Comparison of ENCODE assay signal across 28 mouse cellular contexts in the genomic region with DNA sequence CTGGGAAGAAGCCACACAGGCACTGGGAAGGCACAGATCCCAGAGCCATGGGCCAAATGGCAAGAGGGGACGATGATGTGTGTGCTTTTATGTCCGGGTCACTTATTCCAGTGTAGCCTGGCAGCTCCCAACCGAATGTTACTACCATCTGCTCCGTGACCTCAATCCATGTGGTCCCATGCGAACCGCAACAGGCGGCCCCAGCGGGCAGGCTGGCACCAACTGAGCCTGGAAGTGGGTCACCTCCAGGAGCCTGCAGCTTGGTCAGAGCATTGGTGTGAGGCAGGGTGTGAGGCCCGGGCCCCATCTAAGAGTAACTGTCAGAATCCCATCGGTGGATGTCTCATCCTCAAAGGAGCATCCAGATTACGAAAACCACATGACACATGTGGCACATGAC.
DNase-seq lines count a peak whose midpoint lies in the region; ATAC-seq and TF ChIP-seq lines count a peak whose summit lies in the region.
"Had no signal": no experiment of that assay in that cellular context is flagged by ENCODE, and none has a peak within 500 bp of the region (broad histone marks: within the 10 kb centered on the region; RNA-seq: fewer than 3 reads in every experiment).

No protein-coding gene starts in this region.

- H3K4me1 ChIP-seq in cerebellum, adult 2 months (ENCODE audit: control insufficient read depth, insufficient read depth, low read length), result peaks cover 8% of the 10 kb centered on the region
- H3K4me1 ChIP-seq in liver, embryonic 11.5 days (replicated peaks; ENCODE audit: control insufficient read depth, insufficient read depth, low read length), result no peaks in the 10 kb centered on the region
- H3K4me1 ChIP-seq: liver, embryonic 15.5 days had no signal

- TF ChIP-seq CTCF in cerebellum, adult 2 months (IDR thresholded peaks at IDR 0.05; ENCODE audit: borderline replicate concordance, insufficient read depth, low read depth, low read length), result no peak

- H3K27me3 ChIP-seq in cerebellum, adult 2 months (ENCODE audit: control insufficient read depth, insufficient read depth, low read length), result 0 out of 2 replicates have a peak, but pooled peaks cover 2% of the 10 kb centered on the region
- H3K27me3 ChIP-seq in liver, embryonic 11.5 days (replicated peaks; ENCODE audit: control insufficient read depth, insufficient read depth, low read length), result peaks cover 6% of the 10 kb centered on the region
- H3K27me3 ChIP-seq: liver, embryonic 15.5 days had no signal

- peak; percentile 4 for DNase-seq in brain, adult 2 months (ENCODE audit: low read depth, low spot score)
- DNase-seq in cerebellum, adult 2 months, result peak; percentile 40 to 49
- peak; percentile 27 to 35 for DNase-seq in cerebellum, postnatal 14 days
- DNase-seq in retina, embryonic 14.5 days (ENCODE audit: low spot score), result peak; percentile 79
- no peak for DNase-seq in gastrocnemius, adult 18-20 months (ENCODE audit: low spot score)
- DNase-seq in kidney, adult 11 months, result no peak
- no peak for DNase-seq in liver, embryonic 11.5 days (ENCODE audit: low spot score)
- DNase-seq: adrenal gland, adult 8-10 months; B cell, adult 2 months; gastrocnemius, postnatal 36 days; heart, adult 18-20 months; heart, postnatal 10 days; kidney, adult 18-20 months; kidney, postnatal 36 days; liver; lung, embryonic 14.5 days; lung, postnatal 14 days; right cerebral cortex, postnatal 14 days; thymus, postnatal 4 days had no signal

- no peak for TF ChIP-seq POLR2A in cerebellum, adult 2 months (IDR thresholded peaks at IDR 0.05; ENCODE audit: borderline replicate concordance, insufficient read depth, low read length)

- no peak overlapping the region for H3K9ac ChIP-seq in liver, embryonic 11.5 days (ENCODE audit: low read depth, low read length)
- H3K9ac ChIP-seq: forebrain, embryonic 13.5 days; heart, embryonic 13.5 days; hindbrain, embryonic 15.5 days; kidney, embryonic 15.5 days; liver, embryonic 15.5 days; lung, embryonic 14.5 days; midbrain, embryonic 15.5 days had no signal

- no peaks in the 10 kb centered on the region for H3K9me3 ChIP-seq in liver, embryonic 11.5 days (ENCODE audit: control insufficient read depth, low read length)
- H3K9me3 ChIP-seq: forebrain, embryonic 13.5 days; heart, embryonic 13.5 days; hindbrain, embryonic 15.5 days; kidney, embryonic 15.5 days; liver, embryonic 15.5 days; midbrain, embryonic 15.5 days had no signal

- ATAC-seq in liver, embryonic 11.5 days (replicated peaks; ENCODE audit: low FRiP score), result no peak
- ATAC-seq: forebrain, embryonic 13.5 days; inflammation-experienced regulatory T-cells, adult 6 months; midbrain, embryonic 15.5 days had no signal

- WGBS in cerebellum, adult 2 months, result 25% methylated on average over 11 of the region's 11 CpGs
- 88% methylated on average over 11 of the region's 11 CpGs for WGBS in liver, embryonic 11.5 days

- no peak overlapping the region for H3K4me2 ChIP-seq in liver, embryonic 11.5 days
- H3K4me2 ChIP-seq: forebrain, embryonic 13.5 days; heart, embryonic 13.5 days; hindbrain, embryonic 15.5 days; kidney, embryonic 15.5 days; liver, embryonic 15.5 days; lung, embryonic 14.5 days; midbrain, embryonic 15.5 days had no signal

- no peak overlapping the region for H3K4me3 ChIP-seq in cerebellum, adult 2 months (replicated peaks; ENCODE audit: insufficient read depth, low read depth, low read length)
- H3K4me3 ChIP-seq in liver, embryonic 11.5 days (ENCODE audit: low read depth, low read length), result no peak overlapping the region
- H3K4me3 ChIP-seq: erythroblast, embryonic 14.5 days; forebrain, embryonic 13.5 days; heart, embryonic 13.5 days; hindbrain, embryonic 15.5 days; kidney, embryonic 15.5 days; layer of hippocampus, adult 2 months; liver, embryonic 15.5 days; midbrain, embryonic 15.5 days had no signal

- no peaks in the 10 kb centered on the region for H3K36me3 ChIP-seq in liver, embryonic 11.5 days (ENCODE audit: control insufficient read depth, insufficient read depth, low read length)
- H3K36me3 ChIP-seq: heart, embryonic 13.5 days; hindbrain, embryonic 15.5 days; kidney, embryonic 15.5 days; liver, embryonic 15.5 days; midbrain, embryonic 15.5 days had no signal

- H3K27ac ChIP-seq in cerebellum, adult 2 months (ENCODE audit: insufficient read depth, low read length), result no peak overlapping the region
- H3K27ac ChIP-seq in liver, embryonic 11.5 days (ENCODE audit: low read depth, low read length), result no peak overlapping the region
- H3K27ac ChIP-seq: forebrain, embryonic 13.5 days; heart, embryonic 13.5 days; hindbrain, embryonic 15.5 days; kidney, embryonic 15.5 days; layer of hippocampus, adult 2 months; liver, embryonic 15.5 days; midbrain, embryonic 15.5 days had no signal

Comparison
In these comparisons a context has a peak if more than half of its experiments do, and no peak if none do; other contexts are left out.
1. DNase-seq: peak in brain, adult 2 months (single experiment), cerebellum, adult 2 months (2 of 2), cerebellum, postnatal 14 days (2 of 2) and retina, embryonic 14.5 days (single experiment); none in gastrocnemius, adult 18-20 months (single experiment), kidney, adult 11 months (single experiment) and liver, embryonic 11.5 days (single experiment).